In the genomic region with DNA sequence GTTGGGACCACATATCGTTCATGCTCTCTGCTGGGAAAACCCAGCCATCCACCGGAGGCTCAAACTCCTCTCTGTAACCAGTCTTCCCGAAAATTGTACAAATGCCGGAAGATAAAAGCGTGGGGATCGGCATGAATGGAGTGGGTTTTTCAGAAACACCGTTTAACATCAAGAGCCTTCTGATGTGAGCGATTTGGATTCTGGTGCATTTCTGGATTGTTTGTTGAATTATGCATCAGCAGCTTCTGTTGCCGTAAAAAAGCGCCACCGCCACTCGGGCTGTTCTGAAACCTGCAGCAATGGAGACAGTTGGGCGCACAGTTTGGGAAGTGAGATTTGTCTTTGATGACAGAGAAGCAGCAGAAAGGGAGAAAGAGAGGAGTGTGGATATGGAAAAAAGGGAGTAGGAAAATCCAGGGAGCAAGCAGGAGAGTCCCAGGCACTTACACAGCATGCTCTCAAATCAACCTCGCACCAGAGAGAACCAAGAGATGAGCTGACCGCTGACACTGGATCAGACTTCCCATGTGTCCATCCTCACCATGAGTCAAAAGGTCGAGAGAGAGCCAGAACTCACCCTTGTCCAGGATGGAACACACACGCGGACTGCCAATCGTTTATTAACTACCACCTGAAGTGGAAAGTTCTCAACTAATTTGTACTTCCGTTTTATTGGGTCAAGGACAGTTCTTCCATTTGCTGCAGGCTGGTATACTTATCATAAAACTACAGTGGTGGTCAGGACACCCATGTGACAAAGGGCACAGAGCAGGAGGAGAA, we compare ENCODE assay signal across 14 mouse cellular contexts.
DNase-seq lines count a peak whose midpoint lies in the region; ATAC-seq lines count a peak whose summit lies in the region.
"Had no signal": no experiment of that assay in that cellular context is flagged by ENCODE, and none has a peak within 500 bp of the region (broad histone marks: within the 10 kb centered on the region; RNA-seq: fewer than 3 reads in every experiment).

No protein-coding gene starts in this region.

- DNase-seq in frontal cortex, postnatal 25 days (ENCODE audit: low spot score in 2 of 2) = no peak
- DNase-seq in left cerebral cortex, postnatal 36 days (ENCODE audit: low spot score in 2 of 2) = peak; percentile 29 to 37
- DNase-seq in left cerebral cortex, postnatal 4 days = no peak
- peak; percentile 18 to 76 for DNase-seq in kidney, postnatal 25 days
- peak; percentile 69 to 72 for DNase-seq in right cerebral cortex, postnatal 10 days (ENCODE audit: low spot score in 2 of 2)
- no peak for DNase-seq in urinary bladder, postnatal 25 days (ENCODE audit: low spot score)
- DNase-seq: adrenal gland, adult 2 months; B cell, adult 2 months; cerebellum, postnatal 10 days; gastrocnemius, postnatal 14 days; heart, postnatal 36 days had no signal

- ATAC-seq in frontal cortex, adult (ENCODE audit: low TSS enrichment) = peak; percentile 48
- no peak for ATAC-seq in megakaryocyte progenitor cell, adult 5-6 weeks (replicated peaks; ENCODE audit: poor library complexity)
- ATAC-seq: lung, postnatal 0 days had no signal

- intact Hi-C loops in left cerebral cortex, postnatal 36 days (cut with DNase I) = no loop called here
- intact Hi-C loops in left cerebral cortex, postnatal 4 days (cut with DNase I) = no loop called here

Comparison
In these comparisons a context has a peak if more than half of its experiments do, and no peak if none do; other contexts are left out.
1. DNase-seq: peak in left cerebral cortex, postnatal 36 days (2 of 2), kidney, postnatal 25 days (2 of 2) and right cerebral cortex, postnatal 10 days (2 of 2); none in frontal cortex, postnatal 25 days (0 of 2), left cerebral cortex, postnatal 4 days (single experiment) and urinary bladder, postnatal 25 days (single experiment).